Mouse (Mus musculus) MEL (cell line): ENCODE data around the gene Eef1akmt3. TPM values are rescaled to one million over a fixed set of nuclear protein-coding genes. Genes with fewer than 3 reads are reported as not detected.

Experiments used
- DNase-seq: peaks from one replicate; pipeline ENCODE4 v3.0.0; 2011; ENCODE audit warnings: low read depth, low spot score
- H3K27ac ChIP-seq: 2 replicates; pipeline ENCODE4 v1.5.1; 2012; ENCODE audit warnings: low read depth, mild to moderate bottlenecking, control low read depth, low read length, moderate library complexity; ENCODE audit not compliant: control insufficient read depth
- H3K27me3 ChIP-seq, 2 experiments: fragments of 150-350 bp in 1 of 2; sonication (generic) in 1 of 2; 2 replicates each; pipeline ENCODE4 v1.6.1; 2012; ENCODE audit warnings: low read length in 2 of 2, mild to moderate bottlenecking in 2 of 2, improper control_type of control experiment in 1 of 2, moderate library complexity in 1 of 2; ENCODE audit not compliant: insufficient read depth in 2 of 2, control insufficient read depth in 1 of 2
- H3K36me3 ChIP-seq, 2 experiments: 2 replicates each; pipeline ENCODE4 v1.6.1; 2012 to 2014; ENCODE audit warnings: low read length in 2 of 2, improper control_type of control experiment in 1 of 2, inconsistent platforms in 1 of 2, mild to moderate bottlenecking in 1 of 2; ENCODE audit not compliant: insufficient read depth in 2 of 2, control insufficient read depth in 1 of 2
- H3K4me1 ChIP-seq, 2 experiments: fragments of 150-350 bp in 1 of 2; sonication (generic) in 1 of 2; 2 replicates each; pipeline ENCODE4 v1.6.1; 2012; ENCODE audit warnings: low read length in 2 of 2, improper control_type of control experiment in 1 of 2, mild to moderate bottlenecking in 1 of 2; ENCODE audit not compliant: insufficient read depth in 2 of 2, control insufficient read depth in 1 of 2
- H3K4me3 ChIP-seq, 2 experiments: fragments of 150-350 bp in 1 of 2; sonication (generic) in 1 of 2; 2 replicates each; pipeline ENCODE4 v1.5.1; 2012; ENCODE audit warnings: low read depth in 2 of 2, low read length in 2 of 2, mild to moderate bottlenecking in 2 of 2, moderate library complexity in 2 of 2, control low read depth in 1 of 2, improper control_type of control experiment in 1 of 2; ENCODE audit not compliant: control insufficient read depth in 1 of 2, insufficient read depth in 1 of 2
- H3K79me2 ChIP-seq: 2 replicates; pipeline ENCODE4 v1.6.1; 2012; ENCODE audit warnings: mild to moderate bottlenecking, low read length, moderate library complexity; ENCODE audit not compliant: control insufficient read depth, poor library complexity, insufficient read depth
- H3K9ac ChIP-seq: 2 replicates; pipeline ENCODE4 v1.6.1; 2012; ENCODE audit warnings: low read depth, mild to moderate bottlenecking, control low read depth, low read length, moderate library complexity; ENCODE audit not compliant: control insufficient read depth, poor library complexity, severe bottlenecking
- H3K9me3 ChIP-seq: fragments of 150-350 bp; sonication (generic); replicated peaks from 2 replicates; pipeline ENCODE4 v1.6.1; 2012; ENCODE audit warnings: mild to moderate bottlenecking, low read length, improper control_type of control experiment, moderate library complexity; ENCODE audit not compliant: insufficient read depth
- BHLHE40 ChIP-seq: IDR thresholded peaks from 2 replicates; pipeline ENCODE4 v1.6.1; 2012; ENCODE audit warnings: low read depth, mild to moderate bottlenecking, inconsistent platforms, low read length, improper control_type of control experiment, borderline replicate concordance
- EP300 ChIP-seq, 2 experiments: IDR thresholded peaks; 2 replicates each; pipeline ENCODE4 v1.6.1; 2011; ENCODE audit warnings: improper control_type of control experiment in 2 of 2, low read length in 2 of 2, low read depth in 1 of 2, mild to moderate bottlenecking in 1 of 2
- GABPA ChIP-seq: IDR thresholded peaks from 2 replicates; pipeline ENCODE4 v1.6.1; 2012; ENCODE audit warnings: low read depth, mild to moderate bottlenecking, inconsistent platforms, low read length, improper control_type of control experiment, moderate library complexity
- JUND ChIP-seq: IDR thresholded peaks from 2 replicates; pipeline ENCODE4 v1.6.1; 2011; ENCODE audit warnings: low read depth, mild to moderate bottlenecking, improper control_type of control experiment, low read length
- MXI1 ChIP-seq: IDR thresholded peaks from 2 replicates; pipeline ENCODE4 v1.6.1; 2011; ENCODE audit warnings: mild to moderate bottlenecking, low read depth, low read length, improper control_type of control experiment
- MYB ChIP-seq: IDR thresholded peaks from 2 replicates; pipeline ENCODE4 v1.6.1; 2011; ENCODE audit warnings: mild to moderate bottlenecking, low read depth, low read length, improper control_type of control experiment
- MYC ChIP-seq: IDR thresholded peaks from 2 replicates; pipeline ENCODE4 v1.6.1; 2011; ENCODE audit warnings: low read depth, mild to moderate bottlenecking, low read length, improper control_type of control experiment, moderate library complexity
- POLR2AphosphoS2 ChIP-seq: IDR thresholded peaks from 2 replicates; pipeline ENCODE4 v1.6.1; 2011; ENCODE audit warnings: low read length, improper control_type of control experiment
- POLR2AphosphoS5 ChIP-seq: IDR thresholded peaks from 2 replicates; pipeline ENCODE4 v1.6.1; 2012; ENCODE audit warnings: low read depth, borderline replicate concordance, mild to moderate bottlenecking, inconsistent platforms, low read length, moderate library complexity, mixed read lengths
- RAD21 ChIP-seq: IDR thresholded peaks from 2 replicates; pipeline ENCODE4 v1.6.1; 2011; ENCODE audit warnings: mild to moderate bottlenecking, low read depth, low read length, improper control_type of control experiment
- RCOR1 ChIP-seq: IDR thresholded peaks from 2 replicates; pipeline ENCODE4 v1.6.1; 2012; ENCODE audit warnings: low read depth, mild to moderate bottlenecking, inconsistent platforms, low read length, improper control_type of control experiment
- TAL1 ChIP-seq: IDR thresholded peaks from 2 replicates; pipeline ENCODE4 v1.6.1; 2012; ENCODE audit warnings: mild to moderate bottlenecking, inconsistent platforms, low read length, moderate library complexity, mixed read lengths
- TCF12 ChIP-seq: IDR thresholded peaks from 2 replicates; pipeline ENCODE4 v1.6.1; 2014; ENCODE audit warnings: low read depth, mild to moderate bottlenecking, inconsistent platforms, low read length, improper control_type of control experiment, moderate library complexity
- UBTF ChIP-seq: IDR thresholded peaks from 2 replicates; pipeline ENCODE4 v1.6.1; 2012; ENCODE audit warnings: low read depth, mild to moderate bottlenecking, inconsistent platforms, low read length, improper control_type of control experiment, moderate library complexity, borderline replicate concordance; ENCODE audit not compliant: insufficient read depth
- USF2 ChIP-seq, 2 experiments: IDR thresholded peaks; 2 replicates each; pipeline ENCODE4 v1.6.1; 2011 to 2012; ENCODE audit warnings: improper control_type of control experiment in 2 of 2, low read length in 2 of 2, borderline replicate concordance in 1 of 2, inconsistent platforms in 1 of 2, low read depth in 1 of 2, mild to moderate bottlenecking in 1 of 2; ENCODE audit not compliant: insufficient read depth in 1 of 2
- ZC3H11A ChIP-seq: IDR thresholded peaks from 2 replicates; pipeline ENCODE4 v1.6.1; 2012; ENCODE audit warnings: low read depth, mild to moderate bottlenecking, inconsistent platforms, low read length, improper control_type of control experiment
- ZKSCAN1 ChIP-seq: IDR thresholded peaks from 2 replicates; pipeline ENCODE4 v1.6.1; 2012; ENCODE audit warnings: low read depth, mild to moderate bottlenecking, inconsistent platforms, low read length, improper control_type of control experiment, moderate library complexity
- ZMIZ1 ChIP-seq: IDR thresholded peaks from 2 replicates; pipeline ENCODE4 v1.6.1; 2012; ENCODE audit warnings: low read depth, mild to moderate bottlenecking, inconsistent platforms, low read length, improper control_type of control experiment, moderate library complexity
- polyA plus RNA-seq, 2 experiments: library from polyadenylated mRNA; stranded (reverse) in 1 of 2; unstranded in 1 of 2; fragments of >175 nt in 1 of 2; fragments of >200 nt in 1 of 2; gene quantifications; 2 replicates each; pipeline versions ENCODE4 v1.2.1 to v1.2.4; 2012; ENCODE audit warnings: low replicate concordance in 2 of 2, low read depth in 1 of 2; ENCODE audit not compliant: insufficient read length in 2 of 2, insufficient read depth in 1 of 2, missing spikeins in 1 of 2
- total RNA-seq: library from RNA; depleted of rRNA; stranded (reverse); fragments of 300-350 nt; gene quantifications from 2 replicates; pipeline ENCODE4 v1.2.3, GENCODE M21; 2012

Gene Eef1akmt3
- total and polyA plus RNA-seq, 3 experiments = 0.27 to 2.3 TPM; not detected in 1

- DNase-seq = no peak
- H3K4me3 ChIP-seq = no peak overlapping the region
- TF ChIP-seq USF2 (IDR thresholded peaks at IDR 0.05; ENCODE audit: borderline replicate concordance in 1 of 2, insufficient read depth in 1 of 2, low read depth in 1 of 2, low read length in 2 of 2) = no peak
- no peaks in the 10 kb centered on the region for H3K79me2 ChIP-seq
- H3K9me3 ChIP-seq = no peaks in the 10 kb centered on the region
- no peak overlapping the region for H3K27ac ChIP-seq
- no peaks in the 10 kb centered on the region for H3K27me3 ChIP-seq
- H3K9ac ChIP-seq = no peak overlapping the region
- H3K4me1 ChIP-seq = no peaks in the 10 kb centered on the region
- no peaks in the 10 kb centered on the region for H3K36me3 ChIP-seq
Measured at GRCm38 (mm10) chr10:127078001-127078676, 36.8 kb upstream of the Eef1akmt3 start.

- Histone ChIP-seq H3K79me2 (no peaks in the 10 kb centered on the region), H3K27me3 (no peaks in the 10 kb centered on the region), H3K4me3 (no peak overlapping the region), H3K9ac (no peak overlapping the region), H3K4me1 (no peaks in the 10 kb centered on the region), H3K36me3 (no peaks in the 10 kb centered on the region), H3K27ac (no peak overlapping the region), H3K9me3 (no peaks in the 10 kb centered on the region)
- DNase-seq = no peak
- TF ChIP-seq USF2 (IDR thresholded peaks at IDR 0.05; ENCODE audit: borderline replicate concordance in 1 of 2, insufficient read depth in 1 of 2, low read depth in 1 of 2, low read length in 2 of 2) (no peak), EP300 (IDR thresholded peaks at IDR 0.05; ENCODE audit: low read depth in 1 of 2, low read length in 2 of 2) (no peak), RCOR1 (no peak), GABPA (no peak), POLR2AphosphoS5 (no peak), BHLHE40 (no peak), JUND (no peak), TCF12 (no peak), ZC3H11A (no peak), ZMIZ1 (no peak), UBTF (no peak), MYC (no peak), TAL1 (no peak), MXI1 (no peak), MYB (no peak), ZKSCAN1 (no peak), POLR2AphosphoS2 (no peak), RAD21 (no peak)
Measured at GRCm38 (mm10) chr10:127077515-127077914, 36.2 kb upstream of the Eef1akmt3 start.
